Mouse (Mus musculus) MEL (cell line): ENCODE results near the gene Ovol3. TPM values are rescaled to one million over a fixed set of nuclear protein-coding genes. Genes with fewer than 3 reads are reported as not detected.
A peak's percentile ranks its signal among the peaks of the same experiment; 100 is the strongest.
"Not testable (repeated sequence)": the region's sequence is repeated elsewhere in the genome, so short reads cannot be mapped to it uniquely, and the experiment has no call there.

Experiments
- DNase-seq: peaks from one replicate; pipeline ENCODE4 v3.0.0; 2011; ENCODE audit warnings: low read depth, low spot score
- H3K27ac ChIP-seq: 2 replicates; pipeline ENCODE4 v1.5.1; 2012; ENCODE audit warnings: low read depth, mild to moderate bottlenecking, control low read depth, low read length, moderate library complexity; ENCODE audit not compliant: control insufficient read depth
- H3K27me3 ChIP-seq, 2 experiments: fragments of 150-350 bp in 1 of 2; sonication (generic) in 1 of 2; 2 replicates each; pipeline ENCODE4 v1.6.1; 2012; ENCODE audit warnings: low read length in 2 of 2, mild to moderate bottlenecking in 2 of 2, improper control_type of control experiment in 1 of 2, moderate library complexity in 1 of 2; ENCODE audit not compliant: insufficient read depth in 2 of 2, control insufficient read depth in 1 of 2
- H3K36me3 ChIP-seq, 2 experiments: 2 replicates each; pipeline ENCODE4 v1.6.1; 2012 to 2014; ENCODE audit warnings: low read length in 2 of 2, improper control_type of control experiment in 1 of 2, inconsistent platforms in 1 of 2, mild to moderate bottlenecking in 1 of 2; ENCODE audit not compliant: insufficient read depth in 2 of 2, control insufficient read depth in 1 of 2
- H3K4me1 ChIP-seq, 2 experiments: fragments of 150-350 bp in 1 of 2; sonication (generic) in 1 of 2; 2 replicates each; pipeline ENCODE4 v1.6.1; 2012; ENCODE audit warnings: low read length in 2 of 2, improper control_type of control experiment in 1 of 2, mild to moderate bottlenecking in 1 of 2; ENCODE audit not compliant: insufficient read depth in 2 of 2, control insufficient read depth in 1 of 2
- H3K4me3 ChIP-seq, 2 experiments: fragments of 150-350 bp in 1 of 2; sonication (generic) in 1 of 2; 2 replicates each; pipeline ENCODE4 v1.5.1; 2012; ENCODE audit warnings: low read depth in 2 of 2, low read length in 2 of 2, mild to moderate bottlenecking in 2 of 2, moderate library complexity in 2 of 2, control low read depth in 1 of 2, improper control_type of control experiment in 1 of 2; ENCODE audit not compliant: control insufficient read depth in 1 of 2, insufficient read depth in 1 of 2
- H3K79me2 ChIP-seq: 2 replicates; pipeline ENCODE4 v1.6.1; 2012; ENCODE audit warnings: mild to moderate bottlenecking, low read length, moderate library complexity; ENCODE audit not compliant: control insufficient read depth, poor library complexity, insufficient read depth
- H3K9ac ChIP-seq: 2 replicates; pipeline ENCODE4 v1.6.1; 2012; ENCODE audit warnings: low read depth, mild to moderate bottlenecking, control low read depth, low read length, moderate library complexity; ENCODE audit not compliant: control insufficient read depth, poor library complexity, severe bottlenecking
- H3K9me3 ChIP-seq: fragments of 150-350 bp; sonication (generic); replicated peaks from 2 replicates; pipeline ENCODE4 v1.6.1; 2012; ENCODE audit warnings: mild to moderate bottlenecking, low read length, improper control_type of control experiment, moderate library complexity; ENCODE audit not compliant: insufficient read depth
- BHLHE40 ChIP-seq: IDR thresholded peaks from 2 replicates; pipeline ENCODE4 v1.6.1; 2012; ENCODE audit warnings: low read depth, mild to moderate bottlenecking, inconsistent platforms, low read length, improper control_type of control experiment, borderline replicate concordance
- CHD1 ChIP-seq: IDR thresholded peaks from 2 replicates; pipeline ENCODE4 v1.6.1; 2012; ENCODE audit warnings: low read depth, mild to moderate bottlenecking, inconsistent platforms, low read length, improper control_type of control experiment
- CHD2 ChIP-seq: IDR thresholded peaks from 2 replicates; pipeline ENCODE4 v1.6.1; 2011; ENCODE audit warnings: low read length, improper control_type of control experiment
- CTCF ChIP-seq, 3 experiments: IDR thresholded peaks in 2 of 3; conservative IDR thresholded peaks in 1 of 3; 2 replicates each; pipeline ENCODE4 v1.5.1; 2011 to 2012; ENCODE audit warnings: low read length in 3 of 3, low read depth in 2 of 3, mild to moderate bottlenecking in 2 of 3, improper control_type of control experiment in 1 of 3, inconsistent platforms in 1 of 3, mixed read lengths in 1 of 3, moderate library complexity in 1 of 3; ENCODE audit not compliant: control insufficient read depth in 1 of 3, insufficient read depth in 1 of 3, poor library complexity in 1 of 3, severe bottlenecking in 1 of 3
- ELF1 ChIP-seq: IDR thresholded peaks from 2 replicates; pipeline ENCODE4 v1.6.1; 2014; ENCODE audit warnings: low read depth, mild to moderate bottlenecking, inconsistent platforms, low read length, improper control_type of control experiment, moderate library complexity
- EP300 ChIP-seq, 2 experiments: IDR thresholded peaks; 2 replicates each; pipeline ENCODE4 v1.6.1; 2011; ENCODE audit warnings: improper control_type of control experiment in 2 of 2, low read length in 2 of 2, low read depth in 1 of 2, mild to moderate bottlenecking in 1 of 2
- ETS1 ChIP-seq: IDR thresholded peaks from 2 replicates; pipeline ENCODE4 v1.6.1; 2012; ENCODE audit warnings: low read depth, mild to moderate bottlenecking, inconsistent platforms, low read length, improper control_type of control experiment, moderate library complexity
- GABPA ChIP-seq: IDR thresholded peaks from 2 replicates; pipeline ENCODE4 v1.6.1; 2012; ENCODE audit warnings: low read depth, mild to moderate bottlenecking, inconsistent platforms, low read length, improper control_type of control experiment, moderate library complexity
- HCFC1 ChIP-seq: IDR thresholded peaks from 2 replicates; pipeline ENCODE4 v1.6.1; 2012; ENCODE audit warnings: low read depth, mild to moderate bottlenecking, inconsistent platforms, low read length, improper control_type of control experiment, moderate library complexity
- KAT2A ChIP-seq: conservative IDR thresholded peaks from 2 replicates; pipeline ENCODE4 v1.6.1; 2012; ENCODE audit warnings: low read depth, low read length, improper control_type of control experiment, inconsistent platforms
- MAX ChIP-seq: IDR thresholded peaks from 2 replicates; pipeline ENCODE4 v1.6.1; 2011; ENCODE audit warnings: low read length, improper control_type of control experiment
- MAZ ChIP-seq: IDR thresholded peaks from 2 replicates; pipeline ENCODE4 v1.6.1; 2012; ENCODE audit warnings: low read depth, mild to moderate bottlenecking, inconsistent platforms, low read length, improper control_type of control experiment
- MEF2A ChIP-seq: IDR thresholded peaks from 2 replicates; pipeline ENCODE4 v1.6.1; 2014; ENCODE audit warnings: low read depth, mild to moderate bottlenecking, inconsistent platforms, low read length, improper control_type of control experiment; ENCODE audit not compliant: poor library complexity, insufficient replicate concordance, severe bottlenecking; ENCODE audit errors: extremely low read depth
- MXI1 ChIP-seq: IDR thresholded peaks from 2 replicates; pipeline ENCODE4 v1.6.1; 2011; ENCODE audit warnings: mild to moderate bottlenecking, low read depth, low read length, improper control_type of control experiment
- MYB ChIP-seq: IDR thresholded peaks from 2 replicates; pipeline ENCODE4 v1.6.1; 2011; ENCODE audit warnings: mild to moderate bottlenecking, low read depth, low read length, improper control_type of control experiment
- MYC ChIP-seq: IDR thresholded peaks from 2 replicates; pipeline ENCODE4 v1.6.1; 2011; ENCODE audit warnings: low read depth, mild to moderate bottlenecking, low read length, improper control_type of control experiment, moderate library complexity
- NELFE ChIP-seq: IDR thresholded peaks from 2 replicates; pipeline ENCODE4 v1.6.1; 2011; ENCODE audit warnings: low read depth, low read length, improper control_type of control experiment
- NRF1 ChIP-seq: IDR thresholded peaks from 2 replicates; pipeline ENCODE4 v1.6.1; 2014; ENCODE audit warnings: low read depth, mild to moderate bottlenecking, inconsistent platforms, low read length, improper control_type of control experiment, moderate library complexity; ENCODE audit not compliant: poor library complexity, insufficient read depth, severe bottlenecking
- POLR2AphosphoS2 ChIP-seq: IDR thresholded peaks from 2 replicates; pipeline ENCODE4 v1.6.1; 2011; ENCODE audit warnings: low read length, improper control_type of control experiment
- POLR2AphosphoS5 ChIP-seq: IDR thresholded peaks from 2 replicates; pipeline ENCODE4 v1.6.1; 2012; ENCODE audit warnings: low read depth, borderline replicate concordance, mild to moderate bottlenecking, inconsistent platforms, low read length, moderate library complexity, mixed read lengths
- RAD21 ChIP-seq: IDR thresholded peaks from 2 replicates; pipeline ENCODE4 v1.6.1; 2011; ENCODE audit warnings: mild to moderate bottlenecking, low read depth, low read length, improper control_type of control experiment
- SIN3A ChIP-seq: IDR thresholded peaks from 2 replicates; pipeline ENCODE4 v1.6.1; 2012; ENCODE audit warnings: low read length, improper control_type of control experiment, inconsistent platforms
- TAL1 ChIP-seq: IDR thresholded peaks from 2 replicates; pipeline ENCODE4 v1.6.1; 2012; ENCODE audit warnings: mild to moderate bottlenecking, inconsistent platforms, low read length, moderate library complexity, mixed read lengths
- TBP ChIP-seq: IDR thresholded peaks from 2 replicates; pipeline ENCODE4 v1.8.0; 2011; ENCODE audit warnings: low read depth, low read length, improper control_type of control experiment
- TCF12 ChIP-seq: IDR thresholded peaks from 2 replicates; pipeline ENCODE4 v1.6.1; 2014; ENCODE audit warnings: low read depth, mild to moderate bottlenecking, inconsistent platforms, low read length, improper control_type of control experiment, moderate library complexity
- UBTF ChIP-seq: IDR thresholded peaks from 2 replicates; pipeline ENCODE4 v1.6.1; 2012; ENCODE audit warnings: low read depth, mild to moderate bottlenecking, inconsistent platforms, low read length, improper control_type of control experiment, moderate library complexity, borderline replicate concordance; ENCODE audit not compliant: insufficient read depth
- USF1 ChIP-seq: IDR thresholded peaks from 2 replicates; pipeline ENCODE4 v1.6.1; 2014; ENCODE audit warnings: low read depth, mild to moderate bottlenecking, inconsistent platforms, low read length, improper control_type of control experiment, moderate library complexity
- ZC3H11A ChIP-seq: IDR thresholded peaks from 2 replicates; pipeline ENCODE4 v1.6.1; 2012; ENCODE audit warnings: low read depth, mild to moderate bottlenecking, inconsistent platforms, low read length, improper control_type of control experiment
- ZKSCAN1 ChIP-seq: IDR thresholded peaks from 2 replicates; pipeline ENCODE4 v1.6.1; 2012; ENCODE audit warnings: low read depth, mild to moderate bottlenecking, inconsistent platforms, low read length, improper control_type of control experiment, moderate library complexity
- ZMIZ1 ChIP-seq: IDR thresholded peaks from 2 replicates; pipeline ENCODE4 v1.6.1; 2012; ENCODE audit warnings: low read depth, mild to moderate bottlenecking, inconsistent platforms, low read length, improper control_type of control experiment, moderate library complexity
- ZNF384 ChIP-seq: IDR thresholded peaks from 2 replicates; pipeline ENCODE4 v1.6.1; 2012; ENCODE audit warnings: low read depth, mild to moderate bottlenecking, inconsistent platforms, low read length, improper control_type of control experiment
- polyA plus RNA-seq, 2 experiments: library from polyadenylated mRNA; stranded (reverse) in 1 of 2; unstranded in 1 of 2; fragments of >175 nt in 1 of 2; fragments of >200 nt in 1 of 2; gene quantifications; 2 replicates each; pipeline versions ENCODE4 v1.2.1 to v1.2.4; 2012; ENCODE audit warnings: low replicate concordance in 2 of 2, low read depth in 1 of 2; ENCODE audit not compliant: insufficient read length in 2 of 2, insufficient read depth in 1 of 2, missing spikeins in 1 of 2
- total RNA-seq: library from RNA; depleted of rRNA; stranded (reverse); fragments of 300-350 nt; gene quantifications from 2 replicates; pipeline ENCODE4 v1.2.3, GENCODE M21; 2012

The Ovol3 gene
- total and polyA plus RNA-seq, 3 experiments = 0.17 TPM; not detected in 2

GRCm38 (mm10) chr7:30206364-30206763 lies 29.2 kb downstream of the Ovol3 start:
- not testable (repeated sequence) for H3K4me1 ChIP-seq, DNase-seq, H3K27me3 ChIP-seq, H3K9me3 ChIP-seq, H3K79me2 ChIP-seq, H3K36me3 ChIP-seq, H3K27ac ChIP-seq, H3K9ac ChIP-seq, H3K4me3 ChIP-seq
- peak; percentile 79 for TF ChIP-seq TBP

DNA sequence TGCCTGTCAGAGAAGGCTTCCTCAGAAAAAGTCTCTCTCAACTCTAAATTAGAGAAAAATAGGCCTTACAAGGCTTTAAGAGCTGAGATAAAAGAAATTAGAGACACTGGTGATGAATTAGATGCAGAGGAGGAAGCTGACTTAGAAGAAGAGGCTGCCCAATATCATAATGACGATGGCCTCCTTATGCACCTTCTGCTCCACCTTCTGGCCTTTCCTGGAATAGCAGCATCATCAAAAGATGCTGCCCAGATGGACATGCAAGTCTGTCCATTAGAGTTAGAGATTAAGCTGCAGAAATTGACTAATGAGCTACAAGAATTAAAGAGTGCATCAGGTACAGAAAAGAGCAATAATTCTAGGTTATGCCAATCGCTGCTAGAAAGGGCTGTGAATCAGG lies 30.1 kb downstream of the Ovol3 start:
- no peaks in the 10 kb centered on the region for H3K79me2 ChIP-seq
- no peak overlapping the region for H3K9ac ChIP-seq
- no peak overlapping the region; a peak in 1 of 4 replicates for H3K4me3 ChIP-seq
- peaks cover 0 to 3% of the 10 kb centered on the region in 2 experiments; a peak in 1 of 4 replicates for H3K36me3 ChIP-seq
- H3K4me1 ChIP-seq = peaks cover 0 to 4% of the 10 kb centered on the region in 2 experiments; a peak in 1 of 4 replicates
- H3K27ac ChIP-seq = no peak overlapping the region
- no peaks in the 10 kb centered on the region for H3K9me3 ChIP-seq
- peak; percentile 89 for DNase-seq
- H3K27me3 ChIP-seq = peaks cover 0 to 2% of the 10 kb centered on the region in 2 experiments; a peak in 2 of 4 replicates
- TF ChIP-seq MAZ (no peak), CTCF (IDR thresholded peaks at IDR 0.05 in 2 of 3, conservative IDR thresholded peaks at IDR 0.05 in 1 of 3; ENCODE audit: control insufficient read depth in 1 of 3, insufficient read depth in 1 of 3, low read depth in 2 of 3, low read length in 3 of 3, poor library complexity in 1 of 3, severe bottlenecking in 1 of 3) (peak; percentile 58 to 82 (median 77)), ZC3H11A (peak; percentile 78), CHD2 (no peak), NELFE (no peak), TAL1 (no peak), SIN3A (0 out of 2 replicates have a peak, but pooled peaks have one; percentile 34), ETS1 (no peak), UBTF (no peak), MYB (no peak), MXI1 (no peak), ZMIZ1 (no peak), MEF2A (no peak), NRF1 (no peak), GABPA (no peak), HCFC1 (0 out of 2 replicates have a peak, but pooled peaks have one; percentile 14), ZKSCAN1 (no peak), MYC (0 out of 2 replicates have a peak, but pooled peaks have one; percentile 31), CHD1 (no peak), POLR2AphosphoS2 (no peak), MAX (no peak), ZNF384 (peak; percentile 79), KAT2A (no peak), ELF1 (no peak), BHLHE40 (0 out of 2 replicates have a peak, but pooled peaks have one; percentile 16), EP300 (IDR thresholded peaks at IDR 0.05; ENCODE audit: low read depth in 1 of 2, low read length in 2 of 2) (no peak), USF1 (no peak), TCF12 (no peak), POLR2AphosphoS5 (no peak), RAD21 (peak; percentile 80)
